Mouse (Mus musculus): ENCODE data around the gene Nkg7. TPM values are rescaled to one million over a fixed set of nuclear protein-coding genes. Genes with fewer than 3 reads are reported as not detected.
A peak's percentile ranks its signal among the peaks of the same experiment; 100 is the strongest.

Nkg7 gene
- polyA plus RNA-seq, 1 experiment, result not detected

GRCm38 (mm10) chr7:43470373-43470772 lies 33.5 kb downstream of the Nkg7 start:
- Histone ChIP-seq H3K36me3 (ENCODE audit: control insufficient read depth, insufficient read depth) (no peaks in the 10 kb centered on the region), H3K4me2 (ENCODE audit: low read depth) (no peak overlapping the region), H3K79me2 (ENCODE audit: control insufficient read depth, insufficient read depth) (no peaks in the 10 kb centered on the region), H3ac (ENCODE audit: control insufficient read depth, insufficient read length) (no peak overlapping the region), H3K27me3 (ENCODE audit: control insufficient read depth, insufficient read depth, insufficient read length) (no peaks in the 10 kb centered on the region), H3K4me3 (no peak overlapping the region)
- TF ChIP-seq POLR2A (IDR thresholded peaks at IDR 0.05; ENCODE audit: insufficient read length, low read depth) (no peak), REST (IDR thresholded peaks at IDR 0.05; ENCODE audit: insufficient read depth, insufficient read length) (no peak), TCF3 (IDR thresholded peaks at IDR 0.05; ENCODE audit: insufficient read length, low read depth) (no peak), POLR2AphosphoS2 (IDR thresholded peaks at IDR 0.05; ENCODE audit: insufficient read length, low read depth) (no peak), TCF12 (IDR thresholded peaks at IDR 0.05; ENCODE audit: insufficient read depth, poor library complexity, severe bottlenecking) (no peak), USF1 (IDR thresholded peaks at IDR 0.05; ENCODE audit: low read depth) (no peak), E2F4 (IDR thresholded peaks at IDR 0.05; ENCODE audit: insufficient read depth) (no peak), CEBPB (IDR thresholded peaks at IDR 0.05; ENCODE audit: insufficient read depth, poor library complexity, severe bottlenecking) (no peak), MYOG (IDR thresholded peaks at IDR 0.05; ENCODE audit: control insufficient read depth in 1 of 3, insufficient read depth in 1 of 3, insufficient read length in 2 of 3, low read depth in 2 of 3) (no peak), MYOD1 (IDR thresholded peaks at IDR 0.05; ENCODE audit: control insufficient read depth in 1 of 3, insufficient read length in 2 of 3, low read depth in 2 of 3) (no peak), SRF (IDR thresholded peaks at IDR 0.05; ENCODE audit: control insufficient read depth, insufficient read length, low read depth) (no peak), MAX (IDR thresholded peaks at IDR 0.05; ENCODE audit: low read depth) (no peak)

DNA sequence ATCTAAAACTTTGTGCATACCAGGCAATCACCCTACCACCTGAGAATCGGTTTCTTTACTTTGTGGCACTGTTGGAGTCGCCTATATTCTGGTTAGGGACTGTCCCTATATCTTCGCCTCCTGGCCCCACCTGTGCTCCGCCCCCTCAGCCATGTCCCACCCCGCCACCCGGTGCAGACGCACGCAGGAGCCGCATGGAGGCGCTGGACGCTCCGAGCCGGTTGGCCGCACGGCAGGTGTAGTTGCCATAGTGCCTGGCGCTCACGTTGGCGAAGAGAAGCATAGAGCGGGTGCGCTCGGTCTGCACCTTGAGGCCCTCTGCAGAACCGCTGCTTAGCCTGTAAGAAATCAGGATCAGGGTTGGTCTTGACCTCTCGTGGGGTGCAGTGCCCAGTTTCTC lies 38.8 kb downstream of the Nkg7 start:
- Histone ChIP-seq H3ac (ENCODE audit: control insufficient read depth, insufficient read length) (no peak overlapping the region), H3K79me2 (ENCODE audit: control insufficient read depth, insufficient read depth) (no peaks in the 10 kb centered on the region), H3K27me3 (ENCODE audit: control insufficient read depth, insufficient read depth, insufficient read length) (no peaks in the 10 kb centered on the region), H3K4me2 (ENCODE audit: low read depth) (no peak overlapping the region), H3K4me3 (no peak overlapping the region), H3K36me3 (ENCODE audit: control insufficient read depth, insufficient read depth) (no peaks in the 10 kb centered on the region)
- TF ChIP-seq TCF12 (IDR thresholded peaks at IDR 0.05; ENCODE audit: insufficient read depth, poor library complexity, severe bottlenecking), result no peak
- TF ChIP-seq MAX (IDR thresholded peaks at IDR 0.05; ENCODE audit: low read depth), result no peak
- no peak for TF ChIP-seq REST (IDR thresholded peaks at IDR 0.05; ENCODE audit: insufficient read depth, insufficient read length)
- TF ChIP-seq POLR2AphosphoS2 (IDR thresholded peaks at IDR 0.05; ENCODE audit: insufficient read length, low read depth), result no peak
- TF ChIP-seq CEBPB (IDR thresholded peaks at IDR 0.05; ENCODE audit: insufficient read depth, poor library complexity, severe bottlenecking), result no peak
- no peak for TF ChIP-seq E2F4 (IDR thresholded peaks at IDR 0.05; ENCODE audit: insufficient read depth)
- TF ChIP-seq MYOG (IDR thresholded peaks at IDR 0.05; ENCODE audit: control insufficient read depth in 1 of 3, insufficient read depth in 1 of 3, insufficient read length in 2 of 3, low read depth in 2 of 3), result no peak
- no peak for TF ChIP-seq POLR2A (IDR thresholded peaks at IDR 0.05; ENCODE audit: insufficient read length, low read depth)
- no peak for TF ChIP-seq TCF3 (IDR thresholded peaks at IDR 0.05; ENCODE audit: insufficient read length, low read depth)
- no peak for TF ChIP-seq SRF (IDR thresholded peaks at IDR 0.05; ENCODE audit: control insufficient read depth, insufficient read length, low read depth)
- TF ChIP-seq MYOD1 (IDR thresholded peaks at IDR 0.05; ENCODE audit: control insufficient read depth in 1 of 3, insufficient read length in 2 of 3, low read depth in 2 of 3), result no peak
- TF ChIP-seq USF1 (IDR thresholded peaks at IDR 0.05; ENCODE audit: low read depth), result no peak

GRCm38 (mm10) chr7:43476376-43476775 lies 39.5 kb downstream of the Nkg7 start:
- Histone ChIP-seq H3K27me3 (ENCODE audit: control insufficient read depth, insufficient read depth, insufficient read length) (no peaks in the 10 kb centered on the region), H3K4me2 (ENCODE audit: low read depth) (no peak overlapping the region), H3K79me2 (ENCODE audit: control insufficient read depth, insufficient read depth) (no peaks in the 10 kb centered on the region)

GRCm38 (mm10) chr7:43481191-43481590 lies 44.3 kb downstream of the Nkg7 start:
- no peaks in the 10 kb centered on the region for H3K79me2 ChIP-seq (ENCODE audit: control insufficient read depth, insufficient read depth)
- H3ac ChIP-seq (ENCODE audit: control insufficient read depth, insufficient read length), result no peak overlapping the region
- no peak overlapping the region for H3K4me3 ChIP-seq
- peak overlapping the region; percentile 46 for H3K4me2 ChIP-seq (ENCODE audit: low read depth)
- H3K27me3 ChIP-seq (ENCODE audit: control insufficient read depth, insufficient read depth, insufficient read length), result no peaks in the 10 kb centered on the region
- H3K36me3 ChIP-seq (ENCODE audit: control insufficient read depth, insufficient read depth), result no peaks in the 10 kb centered on the region
- TF ChIP-seq CEBPB (IDR thresholded peaks at IDR 0.05; ENCODE audit: insufficient read depth, poor library complexity, severe bottlenecking) (no peak), TCF3 (IDR thresholded peaks at IDR 0.05; ENCODE audit: insufficient read length, low read depth) (no peak)

More at GRCm38 (mm10) chr7:43476376-43476775, 39.5 kb downstream of the Nkg7 start:
- H3K4me3 ChIP-seq, result no peak overlapping the region
- no peaks in the 10 kb centered on the region for H3K36me3 ChIP-seq (ENCODE audit: control insufficient read depth, insufficient read depth)
- H3ac ChIP-seq (ENCODE audit: control insufficient read depth, insufficient read length), result no peak overlapping the region
- TF ChIP-seq USF1 (IDR thresholded peaks at IDR 0.05; ENCODE audit: low read depth), result no peak
- TF ChIP-seq POLR2AphosphoS2 (IDR thresholded peaks at IDR 0.05; ENCODE audit: insufficient read length, low read depth), result no peak
- no peak for TF ChIP-seq MYOG (IDR thresholded peaks at IDR 0.05; ENCODE audit: control insufficient read depth in 1 of 3, insufficient read depth in 1 of 3, insufficient read length in 2 of 3, low read depth in 2 of 3)
- no peak for TF ChIP-seq CEBPB (IDR thresholded peaks at IDR 0.05; ENCODE audit: insufficient read depth, poor library complexity, severe bottlenecking)
- no peak for TF ChIP-seq MAX (IDR thresholded peaks at IDR 0.05; ENCODE audit: low read depth)

DNA sequence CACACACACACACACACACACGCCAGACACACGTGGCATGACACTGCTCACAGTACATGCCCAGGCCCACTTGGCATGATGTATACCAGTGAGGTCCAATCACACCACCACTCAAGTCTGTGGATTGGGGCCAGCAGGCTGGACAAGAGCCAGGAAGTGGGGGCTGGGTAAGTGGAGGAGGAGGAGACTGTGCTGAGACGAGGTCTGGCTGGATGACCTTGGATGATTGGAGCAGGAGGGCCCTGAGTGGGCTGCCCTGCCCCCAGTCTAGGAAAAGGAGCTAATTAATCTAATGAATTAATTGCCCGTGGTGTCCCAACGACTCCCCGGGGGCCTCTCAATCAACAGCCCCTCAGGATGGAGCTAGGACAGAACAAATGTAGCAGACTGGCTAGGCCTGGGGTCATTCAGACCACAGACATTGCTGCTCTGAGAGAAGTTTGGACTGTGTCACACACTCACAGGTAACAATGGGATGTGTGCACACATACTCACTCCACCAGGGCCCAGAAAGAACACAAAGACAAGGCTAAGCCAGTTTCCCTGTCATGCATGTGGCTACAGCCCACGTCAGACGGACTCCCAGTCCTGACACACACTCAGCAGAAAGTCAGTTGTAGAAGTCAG lies 45.3 kb downstream of the Nkg7 start:
- no peaks in the 10 kb centered on the region for H3K36me3 ChIP-seq (ENCODE audit: control insufficient read depth, insufficient read depth)
- TF ChIP-seq TCF3 (IDR thresholded peaks at IDR 0.05; ENCODE audit: insufficient read length, low read depth) (no peak), MAX (IDR thresholded peaks at IDR 0.05; ENCODE audit: low read depth) (no peak), POLR2AphosphoS2 (IDR thresholded peaks at IDR 0.05; ENCODE audit: insufficient read length, low read depth) (no peak), MYOG (IDR thresholded peaks at IDR 0.05; ENCODE audit: control insufficient read depth in 1 of 3, insufficient read depth in 1 of 3, insufficient read length in 2 of 3, low read depth in 2 of 3) (no peak), CEBPB (IDR thresholded peaks at IDR 0.05; ENCODE audit: insufficient read depth, poor library complexity, severe bottlenecking) (no peak), TCF12 (IDR thresholded peaks at IDR 0.05; ENCODE audit: insufficient read depth, poor library complexity, severe bottlenecking) (no peak)
- H3K4me3 ChIP-seq, result no peak overlapping the region

More for the DNA sequence above, 45.3 kb downstream of the Nkg7 start:
- Histone ChIP-seq H3K27me3 (ENCODE audit: control insufficient read depth, insufficient read depth, insufficient read length) (no peaks in the 10 kb centered on the region), H3K79me2 (ENCODE audit: control insufficient read depth, insufficient read depth) (no peaks in the 10 kb centered on the region), H3ac (ENCODE audit: control insufficient read depth, insufficient read length) (no peak overlapping the region), H3K4me2 (ENCODE audit: low read depth) (no peak overlapping the region)

All from myocyte (in vitro differentiated cells).